ENCODE assay signal across 9 mouse cellular contexts in genomic region chr9:48354122-48354521, GRCm38 (mm10). TPM values are rescaled to one million over a fixed set of nuclear protein-coding genes. Genes with fewer than 3 reads are reported as not detected.
A peak's percentile ranks its signal among the peaks of the same experiment; 100 is the strongest.
DNase-seq lines count a peak whose midpoint lies in the region; ATAC-seq and TF ChIP-seq lines count a peak whose summit lies in the region.
"Had no signal": no experiment of that assay in that cellular context is flagged by ENCODE, and none has a peak within 500 bp of the region (broad histone marks: within the 10 kb centered on the region; RNA-seq: fewer than 3 reads in every experiment).

No protein-coding gene starts in this region.

- H3K27ac ChIP-seq in layer of hippocampus, adult 2 months: peak overlapping the region; percentile 60; the same call in 1 of the 2 replicates
- H3K27ac ChIP-seq in embryonic facial prominence, embryonic 14.5 days (replicated peaks; ENCODE audit: low read depth, low read length): no peak overlapping the region
- H3K27ac ChIP-seq in liver, postnatal 0 days (ENCODE audit: low read depth): peak overlapping the region; percentile 45; the same call in 1 of the 2 replicates

- H3K4me3 ChIP-seq in layer of hippocampus, adult 2 months: no peak overlapping the region
- H3K4me3 ChIP-seq in embryonic facial prominence, embryonic 14.5 days (ENCODE audit: low read depth, low read length): no peak overlapping the region
- no peak overlapping the region for H3K4me3 ChIP-seq in liver, postnatal 0 days (ENCODE audit: low read depth, low read length)
- H3K4me3 ChIP-seq: neural tube, embryonic 13.5 days had no signal

- 28% methylated on average over 4 of the region's 4 CpGs for WGBS in embryonic facial prominence, embryonic 14.5 days
- 76% methylated on average over 4 of the region's 4 CpGs for WGBS in liver, postnatal 0 days (ENCODE audit: insufficient replicate concordance)

- no peak overlapping the region for H3K4me2 ChIP-seq in embryonic facial prominence, embryonic 14.5 days (ENCODE audit: low read depth, low read length)
- H3K4me2 ChIP-seq in liver, postnatal 0 days (ENCODE audit: low read depth, low read length): no peak overlapping the region
- H3K4me2 ChIP-seq: neural tube, embryonic 13.5 days had no signal

- 0 out of 2 replicates have a peak, but pooled peaks cover 6% of the 10 kb centered on the region for H3K4me1 ChIP-seq in embryonic facial prominence, embryonic 14.5 days (ENCODE audit: control insufficient read depth, insufficient read depth, low read length)
- peaks cover 20% of the 10 kb centered on the region for H3K4me1 ChIP-seq in liver, postnatal 0 days (ENCODE audit: insufficient read depth)

- no peak overlapping the region for H3K9ac ChIP-seq in embryonic facial prominence, embryonic 14.5 days (ENCODE audit: low read depth, low read length)
- no peak overlapping the region for H3K9ac ChIP-seq in liver, postnatal 0 days (replicated peaks)
- H3K9ac ChIP-seq: neural tube, embryonic 13.5 days had no signal

- no peaks in the 10 kb centered on the region for H3K27me3 ChIP-seq in embryonic facial prominence, embryonic 14.5 days (replicated peaks; ENCODE audit: control insufficient read depth, insufficient read depth, low read length)
- no peaks in the 10 kb centered on the region for H3K27me3 ChIP-seq in liver, postnatal 0 days (ENCODE audit: insufficient read depth, low read length)
- H3K27me3 ChIP-seq: neural tube, embryonic 13.5 days had no signal

- no peak for TF ChIP-seq CTCF in layer of hippocampus, adult 2 months (conservative IDR thresholded peaks at IDR 0.05)
- TF ChIP-seq CTCF in liver, postnatal 0 days (IDR thresholded peaks at IDR 0.05; ENCODE audit: low read depth): no peak

- intact Hi-C loops in gastrocnemius, postnatal 36 days (cut with DNase I): loop anchor here (1.0 kb wide), 1 partner anchor 88 kb away; no protein-coding TSS in a partner anchor

- no peaks in the 10 kb centered on the region for H3K9me3 ChIP-seq in embryonic facial prominence, embryonic 14.5 days (ENCODE audit: control insufficient read depth, low read length)
- H3K9me3 ChIP-seq in liver, postnatal 0 days (ENCODE audit: low read length): no peaks in the 10 kb centered on the region
- H3K9me3 ChIP-seq: neural tube, embryonic 13.5 days had no signal

- peak; percentile 41; the same call in 1 of the 2 replicates for ATAC-seq in embryonic facial prominence, embryonic 14.5 days (ENCODE audit: low read depth)
- ATAC-seq in liver, postnatal 0 days: no peak

- no peaks in the 10 kb centered on the region for H3K36me3 ChIP-seq in embryonic facial prominence, embryonic 14.5 days (ENCODE audit: control insufficient read depth, insufficient read depth, low read length)
- H3K36me3 ChIP-seq in liver, postnatal 0 days (replicated peaks; ENCODE audit: insufficient read depth, low read length): no peaks in the 10 kb centered on the region
- H3K36me3 ChIP-seq: neural tube, embryonic 13.5 days had no signal

- peak; percentile 29 for DNase-seq in gastrocnemius, adult 18-20 months (ENCODE audit: low spot score)
- DNase-seq in gastrocnemius, postnatal 36 days: no peak
- DNase-seq in layer of hippocampus, adult 2 months (ENCODE audit: low spot score in 2 of 2): no peak
- no peak for DNase-seq in layer of hippocampus, postnatal 10 days (ENCODE audit: low spot score in 2 of 2)
- peak; percentile 51 for DNase-seq in embryonic facial prominence, embryonic 14.5 days (ENCODE audit: low spot score)
- DNase-seq in liver, postnatal 0 days: no peak
- no peak for DNase-seq in cerebellum, adult 18-20 months
- no peak for DNase-seq in adrenal gland, adult 8-10 months

- TF ChIP-seq EP300 in liver, postnatal 0 days (IDR thresholded peaks at IDR 0.05; ENCODE audit: low read depth): no peak

RNA-seq across cellular contexts. Expression of gene Nxpe2, which starts 0.9 kb away (rescaled TPM):
- total RNA-seq in gastrocnemius, adult 18-20 months (2021): under 1 TPM; 0.23 to 0.47 TPM
- under 1 TPM; 0.18 to 0.74 TPM for total RNA-seq in gastrocnemius, postnatal 36 days (2021)
- total RNA-seq in layer of hippocampus, adult 2 months (2021): under 1 TPM; 0.25 to 0.31 TPM
- under 1 TPM; 0.60 to 0.96 TPM for total RNA-seq in layer of hippocampus, postnatal 10 days (2021)
- polyA plus RNA-seq in embryonic facial prominence, embryonic 14.5 days (2014; fragmentation: Nextera tagmentation; extraction: Ambion mirVana): 1.0 and 1.6 TPM in 2 replicates
- 70.5 and 73.0 TPM in 2 replicates for polyA plus RNA-seq in liver, postnatal 0 days (2015; fragmentation: Nextera tagmentation; extraction: Ambion mirVana)
- total RNA-seq in adrenal gland, adult 8-10 months (2022): 1 to 10 TPM in 2 of 4 experiments, under 1 TPM in 2; 0.55 to 2.4 (median 1.1) TPM

Comparison
In these comparisons a context has a peak if more than half of its experiments do, and no peak if none do; other contexts are left out.
1. DNase-seq: peak in gastrocnemius, adult 18-20 months (single experiment) and embryonic facial prominence, embryonic 14.5 days (single experiment); none in gastrocnemius, postnatal 36 days (0 of 2), layer of hippocampus, adult 2 months (0 of 2), layer of hippocampus, postnatal 10 days (0 of 2), liver, postnatal 0 days (single experiment), cerebellum, adult 18-20 months (0 of 2) and adrenal gland, adult 8-10 months (single experiment).